Mouse (Mus musculus): ENCODE data around the gene Klrg1.

GRCm38 (mm10) chr6:122276565-122276964, 6.1 kb downstream of the Klrg1 start:
- TF ChIP-seq POLR2A (IDR thresholded peaks at IDR 0.05; ENCODE audit: borderline replicate concordance, extremely low read depth, low read depth, low read length) (no peak), CTCF (IDR thresholded peaks at IDR 0.05; ENCODE audit: insufficient read depth, low read length) (no peak)

Data from lung, adult 2 months (tissue).